Mouse (Mus musculus) CH12.LX (cell line): ENCODE measurements at regions not wholly inside any gene's neighbourhood (a gene's known extent, or its start where the extent isn't known, plus 50 kb on each side); places are given as distances from the start of the nearest gene placed in this dataset.

Experiments used
- DNase-seq: peaks from one replicate; pipeline ENCODE4 v3.0.0-alpha.2; 2013; ENCODE audit errors: extremely low read depth
- H3K27ac ChIP-seq: 2 replicates; pipeline ENCODE4 v1.5.1; 2012; ENCODE audit warnings: low read depth, mild to moderate bottlenecking, control low read depth, moderate library complexity; ENCODE audit not compliant: insufficient read depth
- H3K27me3 ChIP-seq: replicated peaks from 2 replicates; pipeline ENCODE3; 2012; ENCODE audit warnings: inconsistent platforms
- H3K36me3 ChIP-seq, 2 experiments: replicated peaks in 1 of 2; 2 replicates each; pipeline versions ENCODE3 to v1.6.1; 2012; ENCODE audit warnings: inconsistent platforms in 1 of 2, low read length in 1 of 2, mild to moderate bottlenecking in 1 of 2, mixed read lengths in 1 of 2, moderate library complexity in 1 of 2; ENCODE audit not compliant: control insufficient read depth in 1 of 2, insufficient read depth in 1 of 2
- H3K4me1 ChIP-seq, 2 experiments: 2 replicates each; pipeline ENCODE4 v1.6.1; 2012; ENCODE audit warnings: inconsistent platforms in 1 of 2, moderate library complexity in 1 of 2; ENCODE audit not compliant: insufficient read depth in 2 of 2, control insufficient read depth in 1 of 2
- H3K4me2 ChIP-seq: 2 replicates; pipeline ENCODE4 v1.6.1; 2012; ENCODE audit warnings: low read depth, mild to moderate bottlenecking, control low read depth; ENCODE audit not compliant: poor library complexity, insufficient read depth, severe bottlenecking
- H3K4me3 ChIP-seq, 3 experiments: fragments of 150-350 bp in 1 of 3; sonication (generic) in 1 of 3; replicated peaks in 1 of 3; 2 replicates each; pipeline versions ENCODE3 to v1.5.1; 2011 to 2012; ENCODE audit warnings: low read depth in 2 of 3, low read length in 2 of 3, mild to moderate bottlenecking in 2 of 3, moderate library complexity in 2 of 3, control low read depth in 1 of 3, improper control_type of control experiment in 1 of 3, inconsistent platforms in 1 of 3, mixed read lengths in 1 of 3; ENCODE audit not compliant: poor library complexity in 1 of 3
- H3K79me2 ChIP-seq: replicated peaks from 2 replicates; pipeline ENCODE4 v1.6.1; 2012; ENCODE audit warnings: mild to moderate bottlenecking, moderate library complexity; ENCODE audit not compliant: control insufficient read depth, poor library complexity, insufficient read depth, severe bottlenecking; ENCODE audit errors: extremely low read depth
- H3K9ac ChIP-seq: 2 replicates; pipeline ENCODE4 v1.6.1; 2012; ENCODE audit warnings: low read depth, mild to moderate bottlenecking, control low read depth, moderate library complexity; ENCODE audit not compliant: insufficient read depth
- H3K9me3 ChIP-seq: replicated peaks from 2 replicates; pipeline ENCODE3; 2012; ENCODE audit warnings: low read length, inconsistent platforms, mixed read lengths
- CHD1 ChIP-seq: IDR thresholded peaks from 2 replicates; pipeline ENCODE4 v1.6.1; 2012; ENCODE audit warnings: low read depth, low read length, improper control_type of control experiment, inconsistent platforms
- CHD2 ChIP-seq: IDR thresholded peaks from 2 replicates; pipeline ENCODE4 v1.6.1; 2011; ENCODE audit warnings: low read length, improper control_type of control experiment
- CTCF ChIP-seq, 2 experiments: IDR thresholded peaks in 1 of 2; conservative IDR thresholded peaks in 1 of 2; 2 replicates each; pipeline ENCODE4 v1.5.1; 2011 to 2012; ENCODE audit warnings: low read depth in 2 of 2, low read length in 2 of 2, improper control_type of control experiment in 1 of 2, inconsistent platforms in 1 of 2, mild to moderate bottlenecking in 1 of 2, moderate library complexity in 1 of 2
- E2F4 ChIP-seq: IDR thresholded peaks from 2 replicates; pipeline ENCODE4 v1.6.1; 2011; ENCODE audit warnings: low read depth, low read length, improper control_type of control experiment; ENCODE audit not compliant: insufficient replicate concordance
- GABPA ChIP-seq: IDR thresholded peaks from 2 replicates; pipeline ENCODE4 v1.6.1; 2012; ENCODE audit warnings: low read depth, low read length, improper control_type of control experiment, inconsistent platforms; ENCODE audit not compliant: insufficient replicate concordance
- HCFC1 ChIP-seq: IDR thresholded peaks from 2 replicates; pipeline ENCODE4 v1.6.1; 2012; ENCODE audit warnings: low read depth, mild to moderate bottlenecking, inconsistent platforms, low read length, improper control_type of control experiment
- IRF4 ChIP-seq: IDR thresholded peaks from 2 replicates; pipeline ENCODE4 v1.6.1; 2014; ENCODE audit warnings: low read depth, mild to moderate bottlenecking, inconsistent platforms, low read length, improper control_type of control experiment
- JUND ChIP-seq: conservative IDR thresholded peaks from 2 replicates; pipeline ENCODE4 v1.6.1; 2011; ENCODE audit warnings: low read depth, low read length, improper control_type of control experiment
- MAFK ChIP-seq: IDR thresholded peaks from 2 replicates; pipeline ENCODE4 v1.6.1; 2011; ENCODE audit warnings: low read length, improper control_type of control experiment; ENCODE audit not compliant: insufficient replicate concordance
- MAX ChIP-seq: IDR thresholded peaks from 2 replicates; pipeline ENCODE4 v1.6.1; 2011; ENCODE audit warnings: low read length, improper control_type of control experiment
- MEF2A ChIP-seq: IDR thresholded peaks from 2 replicates; pipeline ENCODE4 v1.6.1; 2014; ENCODE audit warnings: low read depth, mild to moderate bottlenecking, inconsistent platforms, low read length, improper control_type of control experiment, borderline replicate concordance
- NELFE ChIP-seq: IDR thresholded peaks from 2 replicates; pipeline ENCODE4 v1.6.1; 2011; ENCODE audit warnings: low read depth, low read length, improper control_type of control experiment
- NRF1 ChIP-seq: IDR thresholded peaks from 2 replicates; pipeline ENCODE4 v1.6.1; 2014; ENCODE audit warnings: low read depth, mild to moderate bottlenecking, inconsistent platforms, low read length, improper control_type of control experiment, moderate library complexity
- PAX5 ChIP-seq: IDR thresholded peaks from 2 replicates; pipeline ENCODE4 v1.6.1; 2012; ENCODE audit warnings: low read length, inconsistent platforms, mixed read lengths
- POLR2A ChIP-seq: IDR thresholded peaks from 2 replicates; pipeline ENCODE4 v1.6.1; 2011; ENCODE audit warnings: low read depth, mild to moderate bottlenecking, improper control_type of control experiment, low read length
- POLR2AphosphoS2 ChIP-seq: IDR thresholded peaks from 2 replicates; pipeline ENCODE4 v1.6.1; 2011; ENCODE audit warnings: low read depth, low read length, improper control_type of control experiment
- RAD21 ChIP-seq: IDR thresholded peaks from 2 replicates; pipeline ENCODE4 v1.6.1; 2011; ENCODE audit warnings: low read depth, mild to moderate bottlenecking, low read length, improper control_type of control experiment, moderate library complexity
- TBP ChIP-seq: conservative IDR thresholded peaks from 2 replicates; pipeline ENCODE4 v1.6.1; 2011; ENCODE audit warnings: low read depth, low read length, improper control_type of control experiment
- USF1 ChIP-seq: IDR thresholded peaks from 2 replicates; pipeline ENCODE4 v1.6.1; 2014; ENCODE audit warnings: low read depth, mild to moderate bottlenecking, inconsistent platforms, low read length, improper control_type of control experiment
- USF2 ChIP-seq: conservative IDR thresholded peaks from 2 replicates; pipeline ENCODE4 v1.6.1; 2011; ENCODE audit warnings: low read depth, low read length, improper control_type of control experiment
- ZC3H11A ChIP-seq: IDR thresholded peaks from 2 replicates; pipeline ENCODE4 v1.6.1; 2012; ENCODE audit warnings: low read depth, mild to moderate bottlenecking, inconsistent platforms, low read length, improper control_type of control experiment
- ZNF384 ChIP-seq: IDR thresholded peaks from 2 replicates; pipeline ENCODE4 v1.6.1; 2012; ENCODE audit warnings: low read depth, low read length, improper control_type of control experiment, inconsistent platforms
- dilution Hi-C: fragments of 300-500 bp; cut with MboI; formaldehyde crosslinking; loops from 2 replicates; pipeline ENCODE4 v1.14.3; 2020; ENCODE audit warnings: low sequenced_read_pairs; ENCODE audit not compliant: extremely low pct_unique_long_range_greater_than_20kb, extremely low pct_ligation_motif_present
- in situ Hi-C: fragments of 300-500 bp; cut with MboI; formaldehyde crosslinking; loops from 3 replicates; pipeline ENCODE4 v1.14.3; 2019; ENCODE audit warnings: low sequenced_read_pairs, low pct_ligation_motif_present, low pct_unique_long_range_greater_than_20kb, mixed read lengths

DNA sequence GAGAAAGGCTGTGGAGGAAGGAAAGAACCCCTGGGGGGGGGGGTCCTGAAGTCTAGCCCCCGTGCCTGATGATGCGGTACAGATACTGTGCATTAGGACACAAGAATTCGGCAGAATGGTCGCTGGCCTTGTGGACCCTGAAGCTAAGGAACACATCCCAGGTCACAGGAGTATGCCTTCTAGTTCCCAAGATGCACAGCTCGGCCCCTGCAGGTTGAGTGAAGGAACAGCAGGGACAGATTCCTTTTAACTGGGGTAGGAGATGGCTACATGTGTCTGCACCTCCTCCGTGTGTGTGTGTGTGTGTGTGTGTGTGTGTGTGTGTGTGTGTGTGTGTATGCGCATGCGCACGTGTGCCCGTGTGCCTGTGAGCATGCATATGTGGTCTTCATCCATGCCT lies 123.9 kb upstream of the Smad3 start:
- H3K9ac ChIP-seq: no peak overlapping the region
- no peak overlapping the region for H3K27ac ChIP-seq
- H3K4me2 ChIP-seq: no peak overlapping the region
- H3K4me3 ChIP-seq: no peak overlapping the region
- in situ Hi-C loops: no loop called here
- peaks cover under 1 to 5% of the 10 kb centered on the region in 2 experiments for H3K4me1 ChIP-seq
- no peaks in the 10 kb centered on the region for H3K79me2 ChIP-seq
- no peaks in the 10 kb centered on the region for H3K36me3 ChIP-seq
- dilution Hi-C loops: no loop called here
- no peaks in the 10 kb centered on the region for H3K27me3 ChIP-seq
- H3K9me3 ChIP-seq: peaks cover 4% of the 10 kb centered on the region
- DNase-seq: no peak
- TF ChIP-seq IRF4: no peak
- peak in 1 of 2 experiments; percentile 23; a peak in 1 of 4 replicates for TF ChIP-seq CTCF (conservative IDR thresholded peaks at IDR 0.05 in 1 of 2, IDR thresholded peaks at IDR 0.05 in 1 of 2; ENCODE audit: low read depth in 2 of 2, low read length in 2 of 2)

DNA sequence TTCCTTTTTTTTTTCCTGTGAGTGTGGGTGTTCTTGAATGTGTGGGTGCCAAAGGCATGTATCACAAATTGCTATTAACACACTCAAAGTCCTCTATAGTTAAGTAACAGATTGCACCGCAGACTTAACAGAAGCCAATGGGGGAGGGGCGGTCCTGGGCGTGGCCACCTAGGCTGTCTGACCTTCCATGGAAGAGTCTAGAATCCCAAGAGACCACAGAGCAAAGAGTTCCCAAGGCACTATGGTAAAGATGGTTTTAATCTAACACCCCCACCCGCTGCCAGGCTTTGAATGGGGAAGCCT lies 123.4 kb upstream of the Smad3 start:
- H3K9ac ChIP-seq: no peak overlapping the region
- H3K36me3 ChIP-seq: no peaks in the 10 kb centered on the region
- H3K79me2 ChIP-seq: no peaks in the 10 kb centered on the region
- dilution Hi-C loops: no loop called here
- no peak for TF ChIP-seq JUND
- TF ChIP-seq CHD2: peak; percentile 59; the same call in 1 of the 2 replicates
- peaks cover 5% of the 10 kb centered on the region in 2 experiments for H3K4me1 ChIP-seq
- H3K9me3 ChIP-seq: peaks cover 4% of the 10 kb centered on the region
- H3K27ac ChIP-seq: no peak overlapping the region
- H3K4me3 ChIP-seq: no peak overlapping the region
- H3K27me3 ChIP-seq: no peaks in the 10 kb centered on the region
- H3K4me2 ChIP-seq: no peak overlapping the region
- DNase-seq: no peak
- in situ Hi-C loops: no loop called here

DNA sequence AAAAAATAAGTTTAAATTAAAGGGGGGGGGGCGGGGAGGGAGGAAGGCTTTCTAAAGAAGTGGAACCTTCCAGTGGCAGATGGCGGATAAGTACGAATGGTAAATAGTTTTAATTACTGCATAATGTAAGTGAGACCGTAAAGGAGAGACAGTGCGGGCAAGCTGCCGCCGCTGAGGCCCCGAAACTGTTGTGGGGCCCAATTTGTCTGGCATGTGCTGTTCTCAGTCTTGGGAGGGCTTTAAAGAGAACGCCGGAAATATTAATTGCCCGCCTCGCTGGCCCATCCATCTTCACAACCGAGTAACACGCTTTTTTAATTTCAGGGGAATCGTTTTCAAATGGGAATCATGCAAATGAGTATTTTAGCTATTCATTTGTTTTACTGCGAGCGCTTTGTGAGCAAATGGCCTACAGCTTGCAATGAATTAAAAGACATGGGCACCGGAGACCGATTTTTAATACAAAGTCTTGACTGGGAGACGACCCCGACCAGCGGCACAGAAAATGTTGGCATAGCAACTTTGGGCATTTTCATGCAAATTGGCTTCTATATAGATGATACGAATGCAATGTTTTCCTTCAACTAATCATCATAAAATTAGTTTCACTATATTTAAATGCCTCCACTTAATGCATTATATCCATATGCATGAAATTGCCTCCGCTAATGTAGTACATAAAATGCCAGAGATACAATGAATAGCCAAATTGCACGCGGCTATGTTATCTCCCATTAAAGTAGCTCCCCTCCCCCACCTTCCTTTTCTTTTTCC lies 122.9 kb upstream of the Smad3 start:
- in situ Hi-C loops: no loop called here
- Histone ChIP-seq H3K4me3 (no peak overlapping the region), H3K27ac (no peak overlapping the region), H3K36me3 (no peaks in the 10 kb centered on the region), H3K4me2 (no peak overlapping the region), H3K9me3 (peaks cover 4% of the 10 kb centered on the region), H3K79me2 (no peaks in the 10 kb centered on the region), H3K4me1 (peaks cover 5 to 6% of the 10 kb centered on the region in 2 experiments), H3K27me3 (no peaks in the 10 kb centered on the region), H3K9ac (no peak overlapping the region)
- dilution Hi-C loops: no loop called here
- TF ChIP-seq E2F4 (no peak), CHD2 (no peak), HCFC1 (no peak), CHD1 (no peak), MAX (no peak), NRF1 (no peak), GABPA (no peak), IRF4 (no peak), ZNF384 (no peak), RAD21 (no peak), USF2 (no peak), ZC3H11A (no peak), NELFE (no peak), TBP (no peak), MEF2A (no peak), PAX5 (no peak), POLR2A (no peak), USF1 (no peak), POLR2AphosphoS2 (no peak), MAFK (no peak)
- DNase-seq: no peak
